Mouse (Mus musculus) stomach, postnatal 0 days (tissue): ENCODE results near the gene Batf. TPM values are rescaled to one million over a fixed set of nuclear protein-coding genes. Genes with fewer than 3 reads are reported as not detected.
A peak's percentile ranks its signal among the peaks of the same experiment; 100 is the strongest.
"Not testable (repeated sequence)": the region's sequence is repeated elsewhere in the genome, so short reads cannot be mapped to it uniquely, and the experiment has no call there.

Source experiments
- ATAC-seq: fragments of 200-750 bp; cut with Nextera tagmentation; 2 replicates; pipeline ENCODE4 v1.8.0; 2017; ENCODE audit not compliant: low FRiP score, low TSS enrichment
- DNase-seq: peaks from one replicate; pipeline ENCODE4 v3.0.0-alpha.2; 2016; ENCODE audit warnings: low spot score
- H3K27ac ChIP-seq: fragments of 300-500 bp; sonication (generic); replicated peaks from 2 replicates; pipeline ENCODE4 v1.5.1; 2014; ENCODE audit warnings: mild to moderate bottlenecking, control low read depth
- H3K27me3 ChIP-seq: fragments of 300-500 bp; sonication (generic); 2 replicates; pipeline ENCODE4 v1.6.1; 2014; ENCODE audit warnings: low read length; ENCODE audit not compliant: control insufficient read depth, insufficient read depth
- H3K36me3 ChIP-seq: fragments of 300-500 bp; sonication (generic); 2 replicates; pipeline ENCODE4 v1.6.1; 2014; ENCODE audit warnings: low read length, mixed read lengths; ENCODE audit not compliant: control insufficient read depth, insufficient read depth
- H3K4me1 ChIP-seq: fragments of 300-500 bp; sonication (generic); replicated peaks from 2 replicates; pipeline ENCODE4 v1.6.1; 2014; ENCODE audit warnings: antibody characterized with exemption; ENCODE audit not compliant: control insufficient read depth, insufficient read depth
- H3K4me2 ChIP-seq: fragments of 300-500 bp; sonication (generic); replicated peaks from 2 replicates; pipeline ENCODE4 v1.6.1; 2014; ENCODE audit warnings: low read depth, mild to moderate bottlenecking, control low read depth, moderate library complexity
- H3K4me3 ChIP-seq: fragments of 300-500 bp; sonication (generic); 2 replicates; pipeline ENCODE4 v1.5.1; 2014; ENCODE audit warnings: low read depth, low read length, control low read depth
- H3K9ac ChIP-seq: fragments of 300-500 bp; sonication (generic); 2 replicates; pipeline ENCODE4 v1.6.1; 2014; ENCODE audit warnings: mild to moderate bottlenecking, low read length, control low read depth, mixed read lengths
- H3K9me3 ChIP-seq: fragments of 300-500 bp; sonication (generic); 2 replicates; pipeline ENCODE4 v1.6.1; 2016; ENCODE audit warnings: low read length; ENCODE audit not compliant: control insufficient read depth
- CTCF ChIP-seq: IDR thresholded peaks from 2 replicates; pipeline ENCODE4 v1.5.1; 2016; ENCODE audit warnings: antibody characterized with exemption, low read depth, mild to moderate bottlenecking, moderate library complexity
- EP300 ChIP-seq: optimal IDR thresholded peaks from 2 replicates; pipeline ENCODE3; 2016; ENCODE audit warnings: antibody characterized with exemption
- WGBS: fragments of 180-500 bp; shearing (Covaris S2); extraction: QIAGEN DNeasy Blood & Tissue Kit; methylation state at CpG from one replicate; pipeline ENCODE4 v1.1.7; 2014; 5-methylcytosine and 5-hydroxymethylcytosine counted together
- polyA plus RNA-seq: library from polyadenylated mRNA; unstranded; fragments of >200 nt; fragmentation: Nextera tagmentation; extraction: Ambion mirVana; gene quantifications from 2 replicates; pipeline ENCODE4 v1.2.1, GENCODE M21; 2015

Gene Batf
- polyA plus RNA-seq, 1 experiment from 2014 or later = 3.1 TPM

- Histone ChIP-seq H3K27ac (no peak overlapping the region), H3K9ac (no peak overlapping the region), H3K36me3 (no peaks in the 10 kb centered on the region), H3K4me2 (no peak overlapping the region), H3K9me3 (no peaks in the 10 kb centered on the region), H3K27me3 (no peaks in the 10 kb centered on the region), H3K4me3 (no peak overlapping the region), H3K4me1 (no peaks in the 10 kb centered on the region)
- DNase-seq = no peak
- WGBS = 81% methylated on average over 12 of the region's 12 CpGs
- no peak for TF ChIP-seq CTCF
- no peak for TF ChIP-seq EP300
- peak; percentile 32; the same call in 1 of the 2 replicates for ATAC-seq
Measured at GRCm38 (mm10) chr12:85660855-85661254, 25.6 kb upstream of the Batf start.

GRCm38 (mm10) chr12:85662232-85662631, 24.2 kb upstream of the Batf start:
- not testable (repeated sequence) for H3K27me3 ChIP-seq, DNase-seq

GRCm38 (mm10) chr12:85662896-85663295, 23.6 kb upstream of the Batf start:
- WGBS = 3% methylated on average over 9 of the region's 9 CpGs
- no peaks in the 10 kb centered on the region for H3K9me3 ChIP-seq
- no peak overlapping the region for H3K4me3 ChIP-seq
- H3K4me2 ChIP-seq = peak overlapping the region; percentile 11; the same call in 1 of the 2 replicates
- H3K27ac ChIP-seq = no peak overlapping the region
- DNase-seq = peak; percentile 74
- H3K27me3 ChIP-seq = no peaks in the 10 kb centered on the region
- no peak overlapping the region for H3K9ac ChIP-seq
- no peaks in the 10 kb centered on the region for H3K36me3 ChIP-seq
- ATAC-seq = peak; percentile 49; the same call in 1 of the 2 replicates
- H3K4me1 ChIP-seq = no peaks in the 10 kb centered on the region
- TF ChIP-seq EP300 (no peak), CTCF (peak; percentile 92)

More at GRCm38 (mm10) chr12:85662232-85662631, 24.2 kb upstream of the Batf start:
- not testable (repeated sequence) for H3K4me1 ChIP-seq, H3K4me3 ChIP-seq, H3K9me3 ChIP-seq, H3K4me2 ChIP-seq, ATAC-seq, H3K36me3 ChIP-seq, H3K9ac ChIP-seq, H3K27ac ChIP-seq
- WGBS = 81% methylated on average over 8 of the region's 8 CpGs

GRCm38 (mm10) chr12:85666112-85666511, 20.4 kb upstream of the Batf start:
- no peak for ATAC-seq
- no peaks in the 10 kb centered on the region for H3K36me3 ChIP-seq
- H3K4me3 ChIP-seq = no peak overlapping the region
- H3K27me3 ChIP-seq = no peaks in the 10 kb centered on the region
- H3K27ac ChIP-seq = no peak overlapping the region
- H3K9ac ChIP-seq = no peak overlapping the region
- no peaks in the 10 kb centered on the region for H3K9me3 ChIP-seq
- H3K4me1 ChIP-seq = no peaks in the 10 kb centered on the region
- no peak overlapping the region for H3K4me2 ChIP-seq
- TF ChIP-seq CTCF (no peak), EP300 (no peak)
- DNase-seq = no peak
- 82% methylated on average over 8 of the region's 8 CpGs for WGBS

- no peak for DNase-seq
- WGBS = 97% methylated on average over 7 of the region's 7 CpGs
- Histone ChIP-seq H3K9me3 (no peaks in the 10 kb centered on the region), H3K27me3 (no peaks in the 10 kb centered on the region), H3K4me2 (no peak overlapping the region), H3K9ac (no peak overlapping the region), H3K36me3 (no peaks in the 10 kb centered on the region), H3K27ac (no peak overlapping the region), H3K4me1 (no peaks in the 10 kb centered on the region), H3K4me3 (no peak overlapping the region)
- TF ChIP-seq CTCF = no peak
- TF ChIP-seq EP300 = no peak
- no peak for ATAC-seq
Measured at GRCm38 (mm10) chr12:85667071-85667470, 19.4 kb upstream of the Batf start.

GRCm38 (mm10) chr12:85668696-85669095, 17.8 kb upstream of the Batf start:
- Histone ChIP-seq H3K27me3 (no peaks in the 10 kb centered on the region), H3K9me3 (no peaks in the 10 kb centered on the region), H3K4me3 (no peak overlapping the region), H3K4me1 (no peaks in the 10 kb centered on the region), H3K4me2 (no peak overlapping the region), H3K36me3 (no peaks in the 10 kb centered on the region), H3K9ac (no peak overlapping the region), H3K27ac (no peak overlapping the region)
- TF ChIP-seq CTCF (no peak), EP300 (no peak)
- ATAC-seq (no peak), DNase-seq (no peak)
- WGBS = 30% methylated on average over 3 of the region's 3 CpGs
